Mouse (Mus musculus): ENCODE measurements around the gene Slc16a12. TPM values are rescaled to one million over a fixed set of nuclear protein-coding genes. Genes with fewer than 3 reads are reported as not detected.

The Slc16a12 gene
- total and polyA plus RNA-seq, 2 experiments from 2014 or later = 2.0 to 2.7 TPM

DNA sequence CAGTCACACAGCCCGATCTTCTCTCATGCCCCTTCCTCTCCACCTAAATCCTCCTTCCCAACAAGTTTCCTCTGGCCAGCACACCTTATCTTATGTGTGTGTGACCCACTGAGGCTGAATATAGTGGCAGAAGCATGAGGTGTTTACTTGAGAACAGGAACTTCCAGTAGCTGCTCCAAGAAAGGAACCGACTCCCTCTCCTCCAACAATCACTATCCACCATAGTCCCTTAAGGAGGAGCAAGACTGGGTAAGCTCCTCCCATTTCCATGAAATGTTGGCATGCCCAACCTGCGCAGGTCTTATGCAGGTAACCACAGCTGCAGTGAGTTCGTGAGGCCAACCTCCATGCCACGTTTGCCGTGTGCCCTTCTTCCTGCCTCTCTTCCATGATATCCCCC lies 23.7 kb upstream of the Slc16a12 start:
- Histone ChIP-seq H3K27ac (ENCODE audit: low read depth, low read length) (no peak overlapping the region), H3K27me3 (ENCODE audit: insufficient read depth, low read length) (no peaks in the 10 kb centered on the region), H3K36me3 (ENCODE audit: insufficient read depth, low read length) (no peaks in the 10 kb centered on the region), H3K4me1 (ENCODE audit: insufficient read depth, low read length) (no peaks in the 10 kb centered on the region), H3K4me3 (ENCODE audit: low read depth, low read length) (no peak overlapping the region), H3K9me3 (ENCODE audit: low read length) (no peaks in the 10 kb centered on the region), H3K4me2 (ENCODE audit: low read depth, low read length, poor library complexity, severe bottlenecking) (no peak overlapping the region), H3K9ac (replicated peaks; ENCODE audit: low read length, poor library complexity, severe bottlenecking) (no peak overlapping the region)
- ATAC-seq (ENCODE audit: low FRiP score) (no peak), DNase-seq (ENCODE audit: low spot score) (no peak)
- 94% methylated on average over 6 of the region's 6 CpGs for WGBS
- TF ChIP-seq CTCF (IDR thresholded peaks at IDR 0.05) = no peak

DNA sequence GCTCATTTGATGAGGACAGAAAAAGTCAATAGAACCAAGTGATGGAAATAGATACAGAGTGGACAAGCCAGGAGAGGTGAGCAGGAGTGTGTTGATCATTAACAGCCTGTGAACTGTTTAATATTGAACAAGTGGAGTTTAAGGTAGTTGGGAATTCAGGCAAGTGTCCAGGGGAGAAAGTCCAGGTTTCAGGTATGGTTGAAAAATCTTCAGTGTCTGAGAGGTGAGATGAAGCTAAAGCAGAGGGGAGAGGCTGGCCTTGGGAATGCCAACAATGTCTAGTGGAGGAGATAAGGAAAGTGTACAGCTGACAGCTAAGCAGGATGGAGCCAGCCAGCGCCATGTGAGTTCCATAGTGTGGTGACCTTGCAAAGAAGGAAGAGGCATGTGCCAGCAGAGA lies 11.7 kb upstream of the Slc16a12 start:
- H3K9ac ChIP-seq (replicated peaks; ENCODE audit: low read length, poor library complexity, severe bottlenecking) = no peak overlapping the region
- H3K4me3 ChIP-seq (ENCODE audit: low read depth, low read length) = no peak overlapping the region
- no peak for ATAC-seq (ENCODE audit: low FRiP score)
- no peak overlapping the region for H3K4me2 ChIP-seq (ENCODE audit: low read depth, low read length, poor library complexity, severe bottlenecking)
- DNase-seq (ENCODE audit: low spot score) = no peak
- H3K27ac ChIP-seq (ENCODE audit: low read depth, low read length) = no peak overlapping the region
- WGBS = 95% methylated on average over 1 of the region's 1 CpGs
- no peaks in the 10 kb centered on the region for H3K36me3 ChIP-seq (ENCODE audit: insufficient read depth, low read length)
- H3K9me3 ChIP-seq (ENCODE audit: low read length) = no peaks in the 10 kb centered on the region
- no peaks in the 10 kb centered on the region for H3K4me1 ChIP-seq (ENCODE audit: insufficient read depth, low read length)
- no peak for TF ChIP-seq CTCF (IDR thresholded peaks at IDR 0.05)
- no peaks in the 10 kb centered on the region for H3K27me3 ChIP-seq (ENCODE audit: insufficient read depth, low read length)

DNA sequence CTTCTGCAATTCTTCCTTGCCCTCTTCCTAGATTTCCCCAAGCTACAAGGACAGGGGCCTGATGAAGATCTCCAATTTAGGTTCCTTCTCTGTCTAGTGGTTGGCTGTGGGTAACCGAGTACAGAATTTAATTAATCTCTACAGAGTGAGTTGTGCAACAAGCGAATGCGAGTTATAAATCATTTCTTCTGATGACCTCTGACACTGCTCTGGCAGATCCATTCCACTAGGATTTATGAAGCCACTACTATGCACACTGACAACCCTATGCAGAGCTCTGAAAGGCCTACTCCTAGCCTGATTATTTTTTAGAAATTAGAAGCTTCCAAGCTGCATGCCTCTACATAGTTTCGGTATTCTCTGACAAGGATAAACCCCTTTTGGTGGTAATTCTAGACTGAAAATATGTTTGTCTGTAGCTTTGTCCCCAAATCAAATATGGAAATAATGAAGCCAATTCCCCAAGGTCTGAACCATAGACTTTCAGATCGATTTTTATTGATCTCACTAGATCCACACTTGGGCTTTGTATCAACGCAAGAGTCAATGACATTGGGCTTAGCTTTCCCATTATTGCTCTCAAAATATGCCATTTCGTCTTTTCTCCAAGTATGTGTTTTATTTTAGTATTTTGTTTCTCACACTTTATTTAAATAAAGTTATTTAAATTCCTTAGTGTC lies 9.6 kb upstream of the Slc16a12 start:
- Histone ChIP-seq H3K4me2 (ENCODE audit: low read depth, low read length, poor library complexity, severe bottlenecking) (no peak overlapping the region), H3K4me3 (ENCODE audit: low read depth, low read length) (no peak overlapping the region), H3K36me3 (ENCODE audit: insufficient read depth, low read length) (no peaks in the 10 kb centered on the region), H3K27me3 (ENCODE audit: insufficient read depth, low read length) (no peaks in the 10 kb centered on the region), H3K9me3 (ENCODE audit: low read length) (no peaks in the 10 kb centered on the region), H3K4me1 (ENCODE audit: insufficient read depth, low read length) (no peaks in the 10 kb centered on the region), H3K9ac (replicated peaks; ENCODE audit: low read length, poor library complexity, severe bottlenecking) (no peak overlapping the region), H3K27ac (ENCODE audit: low read depth, low read length) (no peak overlapping the region)
- 93% methylated on average over 7 of the region's 7 CpGs for WGBS
- no peak for ATAC-seq (ENCODE audit: low FRiP score)
- no peak for TF ChIP-seq CTCF (IDR thresholded peaks at IDR 0.05)
- no peak for DNase-seq (ENCODE audit: low spot score)

DNA sequence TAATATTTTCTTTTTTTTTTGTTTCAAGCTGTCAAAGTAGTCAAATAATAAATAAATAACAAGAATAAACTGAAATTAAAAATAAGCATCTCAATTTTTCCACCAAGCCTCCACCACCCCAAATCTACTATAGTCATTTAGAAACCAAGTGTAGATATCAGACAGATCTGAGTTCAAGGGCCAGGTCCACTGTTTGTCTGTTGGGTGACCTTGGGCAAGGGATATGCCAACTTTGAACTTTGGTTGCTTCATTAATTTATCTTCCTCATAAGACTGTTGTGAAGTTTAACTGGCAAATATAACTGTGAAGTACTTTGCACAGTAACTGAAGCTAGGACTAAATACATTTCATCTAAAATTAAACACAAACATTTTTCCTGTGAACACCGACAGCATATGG lies 8.6 kb upstream of the Slc16a12 start:
- Histone ChIP-seq H3K9me3 (ENCODE audit: low read length) (no peaks in the 10 kb centered on the region), H3K27ac (ENCODE audit: low read depth, low read length) (no peak overlapping the region), H3K4me1 (ENCODE audit: insufficient read depth, low read length) (no peaks in the 10 kb centered on the region), H3K4me3 (ENCODE audit: low read depth, low read length) (no peak overlapping the region), H3K36me3 (ENCODE audit: insufficient read depth, low read length) (no peaks in the 10 kb centered on the region), H3K4me2 (ENCODE audit: low read depth, low read length, poor library complexity, severe bottlenecking) (no peak overlapping the region), H3K9ac (replicated peaks; ENCODE audit: low read length, poor library complexity, severe bottlenecking) (no peak overlapping the region), H3K27me3 (ENCODE audit: insufficient read depth, low read length) (no peaks in the 10 kb centered on the region)
- ATAC-seq (ENCODE audit: low FRiP score) (no peak), DNase-seq (ENCODE audit: low spot score) (no peak)
- 81% methylated on average over 1 of the region's 1 CpGs for WGBS
- no peak for TF ChIP-seq CTCF (IDR thresholded peaks at IDR 0.05)

DNA sequence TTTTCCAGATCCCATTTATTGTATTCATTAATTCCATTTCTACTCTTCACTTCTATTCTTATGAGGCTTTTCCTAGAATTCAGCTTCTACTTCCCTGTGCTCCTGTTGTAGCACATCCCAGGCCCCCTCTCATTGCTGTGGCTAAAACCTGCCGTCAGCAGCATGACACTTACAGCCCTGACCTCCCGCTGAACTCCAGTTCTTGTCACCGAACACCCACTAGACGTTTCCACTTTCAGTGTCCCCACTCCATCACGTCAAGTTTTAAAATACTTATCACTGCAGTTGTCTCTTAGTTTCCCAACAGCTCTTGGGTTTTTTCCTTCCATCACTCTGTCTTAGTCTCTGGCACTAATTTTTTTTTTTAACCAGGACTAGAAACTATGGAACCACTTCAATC lies 6.2 kb upstream of the Slc16a12 start:
- no peak overlapping the region for H3K27ac ChIP-seq (ENCODE audit: low read depth, low read length)
- H3K36me3 ChIP-seq (ENCODE audit: insufficient read depth, low read length) = no peaks in the 10 kb centered on the region
- ATAC-seq (ENCODE audit: low FRiP score) (no peak), DNase-seq (ENCODE audit: low spot score) (no peak)
- no peak overlapping the region for H3K4me3 ChIP-seq (ENCODE audit: low read depth, low read length)
- 85% methylated on average over 5 of the region's 5 CpGs for WGBS
- no peaks in the 10 kb centered on the region for H3K9me3 ChIP-seq (ENCODE audit: low read length)
- no peak overlapping the region for H3K9ac ChIP-seq (replicated peaks; ENCODE audit: low read length, poor library complexity, severe bottlenecking)
- H3K27me3 ChIP-seq (ENCODE audit: insufficient read depth, low read length) = no peaks in the 10 kb centered on the region
- TF ChIP-seq CTCF (IDR thresholded peaks at IDR 0.05) = no peak
- no peak overlapping the region for H3K4me2 ChIP-seq (ENCODE audit: low read depth, low read length, poor library complexity, severe bottlenecking)
- no peaks in the 10 kb centered on the region for H3K4me1 ChIP-seq (ENCODE audit: insufficient read depth, low read length)

DNA sequence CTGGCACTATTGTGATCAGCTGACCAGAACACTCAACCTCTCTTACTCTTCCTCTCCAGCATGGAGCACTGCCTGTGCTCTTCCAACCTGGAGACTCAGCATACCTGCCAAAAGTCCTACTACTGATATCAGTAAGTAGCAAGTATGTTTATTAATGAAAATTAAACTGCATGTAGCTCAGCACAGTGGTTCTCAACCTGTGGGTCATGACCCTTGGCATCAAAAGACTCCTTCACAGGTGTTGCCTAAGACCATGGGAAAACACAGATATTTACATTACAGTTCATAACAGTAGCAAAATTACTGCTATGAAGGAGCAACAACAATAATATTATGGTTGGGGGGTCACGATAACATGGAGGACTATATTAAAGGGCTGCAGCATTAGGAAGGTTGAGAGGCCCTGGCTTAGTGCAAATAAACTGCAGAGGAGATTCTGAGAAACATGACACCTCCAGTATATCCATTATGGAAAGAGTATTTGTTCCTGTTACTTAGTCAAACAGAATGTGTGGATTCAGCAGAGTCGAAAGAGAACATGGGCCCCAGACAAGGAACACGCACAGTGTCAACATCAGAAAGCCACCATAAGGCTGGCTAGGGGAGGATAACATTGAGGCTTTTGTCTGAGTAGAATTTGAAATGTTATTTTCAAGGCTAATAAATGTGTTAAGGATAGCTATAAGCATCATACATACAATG lies 5.5 kb upstream of the Slc16a12 start:
- 88% methylated on average over 3 of the region's 3 CpGs for WGBS
- H3K27ac ChIP-seq (ENCODE audit: low read depth, low read length) = no peak overlapping the region

More for the DNA sequence above, 5.5 kb upstream of the Slc16a12 start:
- H3K4me1 ChIP-seq (ENCODE audit: insufficient read depth, low read length) = no peaks in the 10 kb centered on the region
- ATAC-seq (ENCODE audit: low FRiP score) = no peak
- no peak overlapping the region for H3K4me3 ChIP-seq (ENCODE audit: low read depth, low read length)
- DNase-seq (ENCODE audit: low spot score) = no peak
- no peaks in the 10 kb centered on the region for H3K9me3 ChIP-seq (ENCODE audit: low read length)
- no peak for TF ChIP-seq CTCF (IDR thresholded peaks at IDR 0.05)
- no peaks in the 10 kb centered on the region for H3K36me3 ChIP-seq (ENCODE audit: insufficient read depth, low read length)
- H3K27me3 ChIP-seq (ENCODE audit: insufficient read depth, low read length) = peaks cover 3% of the 10 kb centered on the region; the same call in 1 of the 2 replicates
- no peak overlapping the region for H3K9ac ChIP-seq (replicated peaks; ENCODE audit: low read length, poor library complexity, severe bottlenecking)
- H3K4me2 ChIP-seq (ENCODE audit: low read depth, low read length, poor library complexity, severe bottlenecking) = no peak overlapping the region

Data from midbrain, postnatal 0 days (tissue).